Mouse (Mus musculus): ENCODE results near the gene Celf3. TPM values are rescaled to one million over a fixed set of nuclear protein-coding genes. Genes with fewer than 3 reads are reported as not detected.

The Celf3 gene
- polyA plus RNA-seq, 1 experiment from 2014 or later = 4.7 TPM

Other genes starting within 250 kb of the Celf3 start
- gene Gm4778, start 214.3 kb upstream of the Celf3 start, polyA plus RNA-seq (2014; fragmentation: Nextera tagmentation; extraction: Ambion mirVana) = not detected in 2 replicates
- gene Them4, start 168.2 kb upstream of the Celf3 start, polyA plus RNA-seq (2014; fragmentation: Nextera tagmentation; extraction: Ambion mirVana) = 11.8 and 12.5 TPM in 2 replicates
- 0.17 TPM in 1 of 2 replicates, not detected in the other for gene Them5, start 136.2 kb upstream of the Celf3 start, polyA plus RNA-seq (2014; fragmentation: Nextera tagmentation; extraction: Ambion mirVana)
- gene C2cd4d, start 115.9 kb upstream of the Celf3 start, polyA plus RNA-seq (2014; fragmentation: Nextera tagmentation; extraction: Ambion mirVana) = 0.59 and 0.89 TPM in 2 replicates
- 0.41 and 0.44 TPM in 2 replicates for gene Rorc, start 105.5 kb upstream of the Celf3 start, polyA plus RNA-seq (2014; fragmentation: Nextera tagmentation; extraction: Ambion mirVana)
- gene Lingo4, start 79.8 kb upstream of the Celf3 start, polyA plus RNA-seq (2014; fragmentation: Nextera tagmentation; extraction: Ambion mirVana) = not detected in 2 replicates
- gene Tdrkh, start 65.0 kb upstream of the Celf3 start, polyA plus RNA-seq (2014; fragmentation: Nextera tagmentation; extraction: Ambion mirVana) = 8.4 and 8.7 TPM in 2 replicates
- 60.8 and 65.5 TPM in 2 replicates for gene Mrpl9, start 35.0 kb upstream of the Celf3 start, polyA plus RNA-seq (2014; fragmentation: Nextera tagmentation; extraction: Ambion mirVana)
- gene Oaz3, start 34.4 kb upstream of the Celf3 start, polyA plus RNA-seq (2014; fragmentation: Nextera tagmentation; extraction: Ambion mirVana) = 0.29 TPM in 1 of 2 replicates, not detected in the other
- 6.6 and 7.0 TPM in 2 replicates for gene Riiad1, start 2.0 kb downstream of the Celf3 start, polyA plus RNA-seq (2014; fragmentation: Nextera tagmentation; extraction: Ambion mirVana)
- gene Snx27, start 104.4 kb downstream of the Celf3 start, polyA plus RNA-seq (2014; fragmentation: Nextera tagmentation; extraction: Ambion mirVana) = 21.2 and 23.7 TPM in 2 replicates
- gene Gm10972, start 164.8 kb downstream of the Celf3 start, polyA plus RNA-seq (2014; fragmentation: Nextera tagmentation; extraction: Ambion mirVana) = not detected in 2 replicates
- 8.7 and 10.5 TPM in 2 replicates for gene Tuft1, start 180.6 kb downstream of the Celf3 start, polyA plus RNA-seq (2014; fragmentation: Nextera tagmentation; extraction: Ambion mirVana)
- 0.72 and 2.0 TPM in 2 replicates for gene Selenbp2, start 215.3 kb downstream of the Celf3 start, polyA plus RNA-seq (2014; fragmentation: Nextera tagmentation; extraction: Ambion mirVana)

All from heart, embryonic 11.5 days (tissue).